Mouse (Mus musculus) kidney, postnatal 0 days (tissue): ENCODE data around the gene Tvp23a. TPM values are rescaled to one million over a fixed set of nuclear protein-coding genes. Genes with fewer than 3 reads are reported as not detected.
A peak's percentile ranks its signal among the peaks of the same experiment; 100 is the strongest.

Source experiments
- ATAC-seq: fragments of 200-750 bp; cut with Nextera tagmentation; replicated peaks from 2 replicates; pipeline ENCODE4 v1.8.0; 2017; ENCODE audit warnings: low read depth, moderate number of reproducible peaks, moderate TSS enrichment, moderate library complexity; ENCODE audit not compliant: low FRiP score
- DNase-seq: peaks from one replicate; pipeline ENCODE4 v3.0.0-alpha.2; 2016; ENCODE audit warnings: low spot score
- H3K27ac ChIP-seq: fragments of 300-500 bp; sonication (generic); 2 replicates; pipeline ENCODE4 v1.5.1; 2014; ENCODE audit warnings: mild to moderate bottlenecking
- H3K27me3 ChIP-seq: fragments of 300-500 bp; sonication (generic); 2 replicates; pipeline ENCODE4 v1.6.1; 2014; ENCODE audit warnings: low read length, mixed read lengths; ENCODE audit not compliant: insufficient read depth
- H3K36me3 ChIP-seq: fragments of 300-500 bp; sonication (generic); 2 replicates; pipeline ENCODE4 v1.6.1; 2014; ENCODE audit warnings: low read length, mixed read lengths; ENCODE audit not compliant: insufficient read depth
- H3K4me1 ChIP-seq: fragments of 300-500 bp; sonication (generic); replicated peaks from 2 replicates; pipeline ENCODE4 v1.6.1; 2014; ENCODE audit warnings: antibody characterized with exemption, low read length, mixed read lengths; ENCODE audit not compliant: insufficient read depth
- H3K4me2 ChIP-seq: fragments of 300-500 bp; sonication (generic); 2 replicates; pipeline ENCODE4 v1.6.1; 2014; ENCODE audit warnings: mild to moderate bottlenecking, low read length, moderate library complexity, mixed read lengths
- H3K4me3 ChIP-seq: fragments of 300-500 bp; sonication (generic); replicated peaks from 2 replicates; pipeline ENCODE4 v1.5.1; 2014; ENCODE audit warnings: low read depth, low read length
- H3K9ac ChIP-seq: fragments of 300-500 bp; sonication (generic); 2 replicates; pipeline ENCODE4 v1.6.1; 2014; ENCODE audit warnings: low read depth, low read length
- H3K9me3 ChIP-seq: fragments of 300-500 bp; sonication (generic); replicated peaks from 2 replicates; pipeline ENCODE4 v1.6.1; 2016; ENCODE audit warnings: low read length, inconsistent platforms, mixed read lengths
- CTCF ChIP-seq: IDR thresholded peaks from 2 replicates; pipeline ENCODE4 v1.5.1; 2016; ENCODE audit warnings: antibody characterized with exemption, low read depth, mild to moderate bottlenecking, moderate library complexity
- WGBS: fragments of 180-500 bp; shearing (Covaris S2); extraction: QIAGEN DNeasy Blood & Tissue Kit; methylation state at CpG from one replicate; pipeline ENCODE4 v1.1.7; 2014; 5-methylcytosine and 5-hydroxymethylcytosine counted together
- polyA plus RNA-seq: library from polyadenylated mRNA; unstranded; fragments of >200 nt; fragmentation: Nextera tagmentation; extraction: Ambion mirVana; gene quantifications from 2 replicates; pipeline ENCODE4 v1.2.1, GENCODE M21; 2015

Tvp23a gene
- polyA plus RNA-seq, 1 experiment from 2014 or later, result 5.9 TPM

- H3K4me2 ChIP-seq, result no peak overlapping the region
- no peak for DNase-seq
- H3K4me3 ChIP-seq, result no peak overlapping the region
- H3K36me3 ChIP-seq, result no peaks in the 10 kb centered on the region
- H3K9me3 ChIP-seq, result no peaks in the 10 kb centered on the region
- 82% methylated on average over 5 of the region's 5 CpGs for WGBS
- H3K4me1 ChIP-seq, result no peaks in the 10 kb centered on the region
- H3K9ac ChIP-seq, result no peak overlapping the region
- no peak overlapping the region for H3K27ac ChIP-seq
- no peak for ATAC-seq
- TF ChIP-seq CTCF, result no peak
- no peaks in the 10 kb centered on the region for H3K27me3 ChIP-seq
Observed at GRCm38 (mm10) chr16:10438055-10438454, 9.1 kb downstream of the Tvp23a start.

- Histone ChIP-seq H3K9me3 (no peaks in the 10 kb centered on the region), H3K36me3 (no peaks in the 10 kb centered on the region), H3K4me1 (no peaks in the 10 kb centered on the region), H3K4me2 (no peak overlapping the region), H3K9ac (no peak overlapping the region), H3K27me3 (no peaks in the 10 kb centered on the region), H3K4me3 (no peak overlapping the region), H3K27ac (no peak overlapping the region)
- no peak for DNase-seq
- TF ChIP-seq CTCF, result no peak
- WGBS, result 71% methylated on average over 6 of the region's 6 CpGs
- peak; percentile 81 for ATAC-seq
Observed at GRCm38 (mm10) chr16:10436166-10436565, 11.0 kb downstream of the Tvp23a start.

- H3K4me3 ChIP-seq, result no peak overlapping the region
- DNase-seq, result no peak
- 84% methylated on average over 5 of the region's 5 CpGs for WGBS
- ATAC-seq, result no peak
- no peaks in the 10 kb centered on the region for H3K27me3 ChIP-seq
- H3K36me3 ChIP-seq, result no peaks in the 10 kb centered on the region
- TF ChIP-seq CTCF, result no peak
- no peak overlapping the region for H3K27ac ChIP-seq
- no peaks in the 10 kb centered on the region for H3K4me1 ChIP-seq
- H3K9me3 ChIP-seq, result no peaks in the 10 kb centered on the region
- no peak overlapping the region for H3K4me2 ChIP-seq
- no peak overlapping the region for H3K9ac ChIP-seq
Observed at GRCm38 (mm10) chr16:10433344-10433743, 13.8 kb downstream of the Tvp23a start.

- no peak overlapping the region for H3K4me3 ChIP-seq
- H3K36me3 ChIP-seq, result no peaks in the 10 kb centered on the region
- no peak overlapping the region for H3K9ac ChIP-seq
- DNase-seq (no peak), ATAC-seq (no peak)
- no peaks in the 10 kb centered on the region for H3K4me1 ChIP-seq
- no peak for TF ChIP-seq CTCF
- H3K4me2 ChIP-seq, result no peak overlapping the region
- H3K27ac ChIP-seq, result no peak overlapping the region
- H3K9me3 ChIP-seq, result no peaks in the 10 kb centered on the region
- H3K27me3 ChIP-seq, result no peaks in the 10 kb centered on the region
- WGBS, result 89% methylated on average over 4 of the region's 4 CpGs
Observed at GRCm38 (mm10) chr16:10432387-10432786, 14.8 kb downstream of the Tvp23a start.

GRCm38 (mm10) chr16:10431911-10432310 lies 15.3 kb downstream of the Tvp23a start:
- 75% methylated on average over 1 of the region's 1 CpGs for WGBS
- no peak for DNase-seq

GRCm38 (mm10) chr16:10420447-10421054 lies 26.6 kb downstream of the Tvp23a start:
- Histone ChIP-seq H3K27ac (no peak overlapping the region), H3K36me3 (peaks cover 61% of the 10 kb centered on the region), H3K4me2 (no peak overlapping the region), H3K4me1 (no peaks in the 10 kb centered on the region), H3K9ac (no peak overlapping the region), H3K4me3 (no peak overlapping the region), H3K9me3 (no peaks in the 10 kb centered on the region), H3K27me3 (no peaks in the 10 kb centered on the region)
- ATAC-seq (no peak), DNase-seq (no peak)
- TF ChIP-seq CTCF, result no peak
- 95% methylated on average over 9 of the region's 9 CpGs for WGBS

More at GRCm38 (mm10) chr16:10431911-10432310, 15.3 kb downstream of the Tvp23a start:
- no peak overlapping the region for H3K9ac ChIP-seq
- ATAC-seq, result no peak
- H3K4me2 ChIP-seq, result no peak overlapping the region
- H3K27me3 ChIP-seq, result no peaks in the 10 kb centered on the region
- H3K9me3 ChIP-seq, result no peaks in the 10 kb centered on the region
- no peak overlapping the region for H3K27ac ChIP-seq
- no peaks in the 10 kb centered on the region for H3K4me1 ChIP-seq
- TF ChIP-seq CTCF, result no peak
- no peak overlapping the region for H3K4me3 ChIP-seq
- peaks cover 2% of the 10 kb centered on the region; the same call in 1 of the 2 replicates for H3K36me3 ChIP-seq
